Comparison of ENCODE assay signal across 8 mouse cellular contexts in genomic region chr11:52167126-52167525, GRCm38 (mm10). TPM values are rescaled to one million over a fixed set of nuclear protein-coding genes. Genes with fewer than 3 reads are reported as not detected.
DNase-seq lines count a peak whose midpoint lies in the region; ATAC-seq lines count a peak whose summit lies in the region.

No protein-coding gene starts in this region.

- no peaks in the 10 kb centered on the region for H3K4me1 ChIP-seq in embryonic facial prominence, embryonic 14.5 days (ENCODE audit: control insufficient read depth, insufficient read depth, low read length)
- 0 out of 2 replicates have a peak, but pooled peaks cover 4% of the 10 kb centered on the region for H3K4me1 ChIP-seq in liver, embryonic 13.5 days (replicated peaks)

- H3K9me3 ChIP-seq in embryonic facial prominence, embryonic 14.5 days (ENCODE audit: control insufficient read depth, low read length) = no peaks in the 10 kb centered on the region
- H3K9me3 ChIP-seq in liver, embryonic 13.5 days (replicated peaks) = no peaks in the 10 kb centered on the region

- 2% methylated on average over 21 of the region's 21 CpGs for WGBS in embryonic facial prominence, embryonic 14.5 days
- 1% methylated on average over 21 of the region's 21 CpGs for WGBS in liver, embryonic 13.5 days (ENCODE audit: insufficient replicate concordance)

- H3K27me3 ChIP-seq in embryonic facial prominence, embryonic 14.5 days (replicated peaks; ENCODE audit: control insufficient read depth, insufficient read depth, low read length) = peaks cover 40% of the 10 kb centered on the region
- peaks cover 66% of the 10 kb centered on the region for H3K27me3 ChIP-seq in liver, embryonic 13.5 days
- no peaks in the 10 kb centered on the region for H3K27me3 ChIP-seq in splenic B cell, adult 2 months (ENCODE audit: control insufficient read depth, insufficient read depth, low read length, poor library complexity, severe bottlenecking)

- H3K36me3 ChIP-seq in embryonic facial prominence, embryonic 14.5 days (ENCODE audit: control insufficient read depth, insufficient read depth, low read length) = no peaks in the 10 kb centered on the region
- no peaks in the 10 kb centered on the region for H3K36me3 ChIP-seq in liver, embryonic 13.5 days
- H3K36me3 ChIP-seq in splenic B cell, adult 2 months (ENCODE audit: control insufficient read depth, insufficient read depth, low read length, poor library complexity, severe bottlenecking) = no peaks in the 10 kb centered on the region

- DNase-seq in urinary bladder, postnatal 25 days (ENCODE audit: low spot score) = peak; percentile 9
- no peak for DNase-seq in urinary bladder, postnatal 10 days (ENCODE audit: low spot score)
- DNase-seq in embryonic facial prominence, embryonic 14.5 days (ENCODE audit: low spot score) = no peak
- DNase-seq in induced T-regulatory cell, adult 2 months (ENCODE audit: low read depth) = peak; percentile 46
- DNase-seq in liver, embryonic 13.5 days = no peak
- peak; percentile 18 for DNase-seq in splenic B cell, adult 2 months (ENCODE audit: low read depth, low spot score)
- no peak for DNase-seq in frontal cortex, postnatal 25 days (ENCODE audit: low spot score in 2 of 2)
- no peak for DNase-seq in adipocyte (ENCODE audit: low spot score)

- H3K4me2 ChIP-seq in embryonic facial prominence, embryonic 14.5 days (ENCODE audit: low read depth, low read length) = 0 out of 2 replicates have a peak overlapping the region, but pooled peaks have one; percentile 23
- 0 out of 2 replicates have a peak overlapping the region, but pooled peaks have one; percentile 63 for H3K4me2 ChIP-seq in liver, embryonic 13.5 days

- no peak for ATAC-seq in embryonic facial prominence, embryonic 14.5 days (ENCODE audit: low read depth)
- no peak for ATAC-seq in liver, embryonic 13.5 days (ENCODE audit: low read depth)

- no peak overlapping the region for H3K9ac ChIP-seq in embryonic facial prominence, embryonic 14.5 days (ENCODE audit: low read depth, low read length)
- H3K9ac ChIP-seq in liver, embryonic 13.5 days = no peak overlapping the region

- no peak overlapping the region; the same call in 1 of the 2 replicates for H3K4me3 ChIP-seq in embryonic facial prominence, embryonic 14.5 days (ENCODE audit: low read depth, low read length)
- 0 out of 2 replicates have a peak overlapping the region, but pooled peaks have one; percentile 16 for H3K4me3 ChIP-seq in liver, embryonic 13.5 days (replicated peaks)

- H3K27ac ChIP-seq in embryonic facial prominence, embryonic 14.5 days (replicated peaks; ENCODE audit: low read depth, low read length) = no peak overlapping the region
- no peak overlapping the region for H3K27ac ChIP-seq in liver, embryonic 13.5 days

RNA-seq across cellular contexts. Expression of gene Olfr1373, which starts 21.8 kb away (rescaled TPM):
- not detected in 2 replicates for polyA plus RNA-seq in embryonic facial prominence, embryonic 14.5 days (2014; fragmentation: Nextera tagmentation; extraction: Ambion mirVana)
- polyA plus RNA-seq in liver, embryonic 13.5 days (2015; fragmentation: Nextera tagmentation; extraction: Ambion mirVana) = not detected in 2 replicates

RNA-seq across cellular contexts. Expression of gene Olfr1371, which starts 46.7 kb away (rescaled TPM):
- not detected in 2 replicates for polyA plus RNA-seq in embryonic facial prominence, embryonic 14.5 days (2014; fragmentation: Nextera tagmentation; extraction: Ambion mirVana)
- polyA plus RNA-seq in liver, embryonic 13.5 days (2015; fragmentation: Nextera tagmentation; extraction: Ambion mirVana) = not detected in 2 replicates

Comparison
In these comparisons a context has a peak if more than half of its experiments do, and no peak if none do; other contexts are left out.
1. DNase-seq: peak in urinary bladder, postnatal 25 days (single experiment), induced T-regulatory cell, adult 2 months (single experiment) and splenic B cell, adult 2 months (single experiment); none in urinary bladder, postnatal 10 days (single experiment), embryonic facial prominence, embryonic 14.5 days (single experiment), liver, embryonic 13.5 days (single experiment), frontal cortex, postnatal 25 days (0 of 2) and adipocyte (single experiment).